Mouse (Mus musculus) kidney, adult 2 months (tissue): ENCODE measurements around the gene Pbld1. TPM values are rescaled to one million over a fixed set of nuclear protein-coding genes. Genes with fewer than 3 reads are reported as not detected.

Experiments used
- DNase-seq: peaks from one replicate; pipeline ENCODE4 v3.0.0; 2021
- H3K27ac ChIP-seq: fragments of 200-500 bp; 2 replicates; pipeline ENCODE4 v1.5.1; 2012; ENCODE audit warnings: low read depth, low read length, control low read depth, inconsistent platforms; ENCODE audit not compliant: insufficient read depth
- H3K27me3 ChIP-seq: fragments of 200-500 bp; replicated peaks from 2 replicates; pipeline ENCODE4 v1.6.1; 2012; ENCODE audit warnings: mild to moderate bottlenecking, moderate library complexity, low read length, inconsistent platforms; ENCODE audit not compliant: control insufficient read depth, insufficient read depth
- H3K36me3 ChIP-seq: fragments of 200-500 bp; 2 replicates; pipeline ENCODE4 v1.6.1; 2012; ENCODE audit warnings: mild to moderate bottlenecking, moderate library complexity, low read length, inconsistent platforms; ENCODE audit not compliant: control insufficient read depth, insufficient read depth
- H3K4me1 ChIP-seq: fragments of 200-500 bp; 2 replicates; pipeline ENCODE4 v1.6.1; 2011; ENCODE audit warnings: low read length; ENCODE audit not compliant: control insufficient read depth, insufficient read depth
- H3K4me3 ChIP-seq: fragments of 200-500 bp; 2 replicates; pipeline ENCODE4 v1.5.1; 2011; ENCODE audit warnings: mild to moderate bottlenecking, low read depth, low read length, control low read depth; ENCODE audit not compliant: insufficient read depth
- CTCF ChIP-seq: fragments of 200-500 bp; conservative IDR thresholded peaks from 2 replicates; pipeline ENCODE4 v1.5.1; 2011; ENCODE audit warnings: low read depth, mild to moderate bottlenecking, control low read depth, low read length, moderate library complexity, mixed read lengths; ENCODE audit not compliant: insufficient read depth, insufficient read length
- POLR2A ChIP-seq: fragments of 200-500 bp; IDR thresholded peaks from one replicate; pipeline ENCODE4 v1.6.1; 2011; ENCODE audit warnings: low read depth, low read length, control low read depth
- WGBS: fragments of 180-500 bp; shearing (Covaris S2); methylation state at CpG from one replicate; pipeline ENCODE4 v1.1.7; 2018; 5-methylcytosine and 5-hydroxymethylcytosine counted together
- polyA plus RNA-seq: library from polyadenylated mRNA; depleted of rRNA; stranded (reverse); fragments of >200 nt; gene quantifications from 2 replicates; pipeline ENCODE4 v1.2.3, GENCODE M21; 2012; rRNA removed

The Pbld1 gene
- polyA plus RNA-seq = 163 and 168 TPM in 2 replicates

DNA sequence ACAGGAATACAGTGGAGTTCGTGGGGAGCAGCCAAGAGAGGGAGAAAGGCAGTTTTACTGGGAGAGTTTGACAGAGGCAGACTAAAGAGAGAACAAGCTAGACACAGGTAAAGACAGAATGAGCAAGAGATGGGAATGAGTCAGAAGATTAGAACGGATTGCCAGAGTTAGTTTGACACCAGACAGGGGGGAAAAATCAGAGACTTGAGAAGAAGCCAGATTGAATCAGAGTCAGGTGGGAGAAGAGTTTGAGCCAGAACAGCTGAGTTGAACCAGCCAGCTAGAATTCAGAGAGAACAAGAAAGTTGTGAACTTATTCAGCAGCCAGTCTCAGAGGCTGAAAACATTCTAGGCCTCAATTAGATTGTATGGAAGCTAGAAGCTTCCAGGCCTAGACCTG, at the start of gene Pbld1:
Pbld1 (plus strand) TSS at position 301 of the 400 bp plus-strand sequence.
- TF ChIP-seq CTCF (no peak), POLR2A (no peak)
- no peaks in the 10 kb centered on the region for H3K36me3 ChIP-seq
- H3K4me1 ChIP-seq = peaks cover 13% of the 10 kb centered on the region; the same call in 1 of the 2 replicates
- no peaks in the 10 kb centered on the region for H3K27me3 ChIP-seq
- 84% methylated on average over 2 of the region's 2 CpGs for WGBS
- peak within 1 kb of the TSS; percentile 97 for H3K27ac ChIP-seq
- H3K4me3 ChIP-seq = no peak within 1 kb of the TSS
- no peak for DNase-seq

DNA sequence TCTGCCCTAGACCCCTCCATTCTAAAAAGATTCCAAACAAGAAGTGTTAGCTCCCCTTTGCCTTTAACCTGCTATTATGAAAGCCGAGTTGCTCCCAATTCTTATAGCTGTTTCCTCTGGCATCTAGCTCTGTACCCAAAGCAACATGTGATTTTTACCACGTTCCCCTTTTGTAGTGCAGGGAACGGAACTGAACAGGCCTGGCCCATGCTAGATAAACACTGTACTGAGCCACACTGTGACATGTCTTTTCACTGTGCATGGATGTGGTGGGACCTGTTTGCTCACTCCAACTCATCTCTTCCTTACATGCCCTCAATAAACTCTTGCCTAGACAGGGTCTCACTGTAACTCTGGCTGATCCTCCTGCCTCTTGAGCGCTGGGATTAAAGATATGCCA, 49.7 kb upstream of the Pbld1 start:
- no peak overlapping the region for H3K4me3 ChIP-seq
- no peak for DNase-seq
- no peak overlapping the region for H3K27ac ChIP-seq
- H3K4me1 ChIP-seq = no peaks in the 10 kb centered on the region
- peaks cover 8% of the 10 kb centered on the region for H3K36me3 ChIP-seq
- TF ChIP-seq POLR2A (no peak), CTCF (no peak)
- no peaks in the 10 kb centered on the region for H3K27me3 ChIP-seq
- WGBS = 83% methylated on average over 4 of the region's 4 CpGs

DNA sequence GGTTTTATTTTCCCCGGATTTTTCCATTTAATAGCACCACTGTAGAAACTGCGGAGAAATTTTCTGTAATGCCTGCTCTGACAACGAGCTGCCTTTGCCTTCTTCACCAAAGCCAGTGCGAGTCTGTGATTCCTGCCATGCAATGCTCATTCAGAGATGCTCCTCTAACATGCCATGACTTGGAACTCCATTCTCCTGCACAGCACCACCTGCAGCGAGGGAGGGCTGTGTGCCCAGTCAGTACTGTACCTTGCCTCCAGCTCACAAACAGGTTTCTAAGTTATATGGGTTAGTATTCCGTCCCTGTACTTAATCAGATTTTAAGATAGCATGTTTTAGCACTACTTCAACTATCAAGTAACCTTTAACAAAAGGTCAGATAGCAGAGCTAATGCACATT, 48.4 kb upstream of the Pbld1 start:
- no peak for TF ChIP-seq CTCF
- TF ChIP-seq POLR2A = no peak
- H3K36me3 ChIP-seq = peaks cover 11% of the 10 kb centered on the region
- no peak overlapping the region for H3K27ac ChIP-seq
- no peaks in the 10 kb centered on the region for H3K27me3 ChIP-seq
- DNase-seq = no peak
- 86% methylated on average over 6 of the region's 6 CpGs for WGBS
- no peaks in the 10 kb centered on the region for H3K4me1 ChIP-seq
- H3K4me3 ChIP-seq = no peak overlapping the region

DNA sequence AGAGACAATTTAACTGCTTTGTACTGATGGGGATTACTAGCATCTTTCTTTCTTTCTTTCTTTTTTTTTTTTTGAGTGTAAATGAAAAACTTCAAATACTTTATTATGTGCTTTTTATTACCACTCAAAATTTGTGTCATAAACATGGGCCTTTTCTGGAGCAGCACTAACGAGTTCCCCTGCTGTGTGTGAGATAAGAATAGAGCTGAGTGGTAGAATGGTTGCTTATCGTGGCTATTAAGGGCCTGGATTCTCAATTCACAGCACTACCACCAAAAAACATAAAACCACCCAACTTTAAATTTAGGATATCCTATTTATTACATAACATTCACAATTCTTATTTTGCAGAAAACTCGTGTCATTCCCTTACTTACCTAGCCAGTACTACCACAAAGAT, 46.5 kb upstream of the Pbld1 start:
- Histone ChIP-seq H3K36me3 (peaks cover 16% of the 10 kb centered on the region), H3K4me3 (no peak overlapping the region), H3K4me1 (no peaks in the 10 kb centered on the region), H3K27me3 (no peaks in the 10 kb centered on the region), H3K27ac (no peak overlapping the region)
- DNase-seq = no peak
- TF ChIP-seq POLR2A (no peak), CTCF (no peak)
- WGBS = 69% methylated on average over 3 of the region's 3 CpGs

DNA sequence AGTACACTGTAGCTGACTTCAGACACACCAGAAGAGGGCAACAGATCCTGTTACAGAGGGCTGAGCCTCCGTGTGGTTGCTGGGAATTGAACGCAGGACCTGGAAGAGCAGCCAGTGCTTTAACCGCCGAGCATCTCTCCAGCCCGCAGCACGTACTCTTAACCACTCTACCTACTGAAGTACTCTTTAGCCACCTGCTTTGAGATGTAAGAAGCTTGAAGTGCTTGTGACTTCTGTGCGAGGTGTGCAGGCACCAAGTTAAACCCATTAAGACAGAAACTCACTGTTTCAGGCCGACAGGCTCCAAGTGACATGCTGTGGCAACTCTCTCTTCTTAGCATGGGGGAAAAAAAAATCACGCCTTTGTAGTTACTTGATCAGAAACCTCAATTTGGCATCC, 45.8 kb upstream of the Pbld1 start:
- Histone ChIP-seq H3K4me1 (0 out of 2 replicates have a peak, but pooled peaks cover 2% of the 10 kb centered on the region), H3K27ac (no peak overlapping the region), H3K27me3 (no peaks in the 10 kb centered on the region), H3K4me3 (no peak overlapping the region), H3K36me3 (peaks cover 16% of the 10 kb centered on the region)
- no peak for DNase-seq
- TF ChIP-seq POLR2A = no peak
- TF ChIP-seq CTCF = no peak
- WGBS = 92% methylated on average over 9 of the region's 9 CpGs

DNA sequence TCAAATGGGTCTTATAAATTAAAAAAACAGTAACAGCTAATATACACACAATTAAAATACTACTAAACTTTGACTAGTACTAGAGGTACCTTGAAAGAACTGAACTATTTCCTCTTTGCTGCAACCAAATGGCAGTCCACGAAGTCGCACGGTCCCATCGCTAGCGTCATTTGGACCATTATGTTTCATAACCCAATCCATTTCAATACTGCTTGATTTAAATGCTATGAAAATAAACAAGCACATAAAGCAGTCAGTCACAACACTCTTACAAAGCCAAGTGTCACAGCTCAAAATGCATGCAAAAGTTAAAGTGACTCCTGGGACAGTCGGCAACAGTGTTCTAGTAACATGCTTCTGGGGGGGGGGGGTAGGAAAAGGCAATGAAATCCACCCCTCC, 40.7 kb upstream of the Pbld1 start:
- Histone ChIP-seq H3K27ac (no peak overlapping the region), H3K36me3 (peaks cover 14% of the 10 kb centered on the region), H3K4me3 (no peak overlapping the region), H3K4me1 (peaks cover 8% of the 10 kb centered on the region; the same call in 1 of the 2 replicates), H3K27me3 (no peaks in the 10 kb centered on the region)
- TF ChIP-seq CTCF = no peak
- TF ChIP-seq POLR2A = no peak
- WGBS = 64% methylated on average over 6 of the region's 6 CpGs
- DNase-seq = peak; percentile 5

DNA sequence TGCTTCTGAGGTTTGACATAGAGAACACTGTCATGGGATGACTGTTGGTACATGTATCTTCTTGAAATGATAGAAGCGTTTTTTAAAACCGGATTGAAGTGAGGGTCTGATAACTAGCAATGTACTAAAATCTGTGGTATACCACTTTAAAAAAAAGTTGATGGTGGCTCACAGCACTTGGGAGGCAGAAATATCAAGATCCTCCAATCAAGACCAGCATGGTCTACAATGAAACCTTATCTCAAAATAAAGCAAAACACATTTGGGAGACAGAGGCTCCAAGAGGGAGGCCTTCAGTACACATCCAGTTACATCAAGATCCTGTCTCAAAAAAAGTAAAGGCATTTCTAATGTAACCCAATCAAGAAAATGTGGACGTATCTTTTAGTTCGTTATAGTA, 38.3 kb upstream of the Pbld1 start:
- H3K4me3 ChIP-seq = peak overlapping the region; percentile 35
- 24% methylated on average over 4 of the region's 4 CpGs for WGBS

More for the DNA sequence above, 38.3 kb upstream of the Pbld1 start:
- no peak for DNase-seq
- H3K27me3 ChIP-seq = no peaks in the 10 kb centered on the region
- H3K27ac ChIP-seq = no peak overlapping the region
- TF ChIP-seq CTCF = no peak
- no peak for TF ChIP-seq POLR2A
- peaks cover 8% of the 10 kb centered on the region for H3K4me1 ChIP-seq
- H3K36me3 ChIP-seq = peaks cover 8% of the 10 kb centered on the region
